Comparison of ENCODE assay signal across 9 mouse cellular contexts in the genomic region with DNA sequence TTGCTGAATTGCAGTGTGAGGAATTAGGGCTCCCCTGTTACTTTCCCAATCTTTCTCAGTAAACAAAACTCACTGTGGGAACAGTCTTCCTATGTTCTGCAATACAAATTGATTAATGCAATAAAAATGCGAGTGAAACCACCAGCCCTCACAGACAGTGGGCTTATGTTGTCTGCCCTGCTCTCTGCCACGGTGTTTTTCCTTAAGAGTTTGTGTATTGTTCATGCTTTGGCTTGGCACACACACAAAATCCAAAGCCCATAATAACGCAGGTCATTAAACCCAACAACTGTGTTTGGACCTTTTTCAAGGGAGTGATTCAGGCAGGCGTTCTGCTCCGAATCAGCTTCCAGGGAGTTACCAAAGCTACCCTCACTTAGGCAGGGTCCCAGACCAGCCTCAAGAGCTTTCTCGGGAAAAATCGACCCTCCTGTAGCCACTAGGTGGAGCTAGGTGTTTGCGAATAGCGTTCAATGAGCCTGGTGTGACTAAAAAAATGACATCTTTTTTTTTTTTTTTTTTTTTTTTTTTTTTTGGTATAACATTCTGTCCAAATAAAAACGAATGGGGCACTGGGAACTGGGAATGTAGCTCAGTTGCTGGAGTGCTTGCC. TPM values are rescaled to one million over a fixed set of nuclear protein-coding genes. Genes with fewer than 3 reads are reported as not detected.
DNase-seq lines count a peak whose midpoint lies in the region; ATAC-seq and TF ChIP-seq lines count a peak whose summit lies in the region.
"Had no signal": no experiment of that assay in that cellular context is flagged by ENCODE, and none has a peak within 500 bp of the region (broad histone marks: within the 10 kb centered on the region; RNA-seq: fewer than 3 reads in every experiment).

No protein-coding gene starts in this region.

- no peak overlapping the region for H3K4me3 ChIP-seq in kidney, adult 2 months (ENCODE audit: insufficient read depth, low read depth, low read length)
- no peak overlapping the region; the same call in 1 of the 2 replicates for H3K4me3 ChIP-seq in limb, embryonic 12.5 days (replicated peaks)

- H3K27me3 ChIP-seq in kidney, adult 2 months (replicated peaks; ENCODE audit: control insufficient read depth, insufficient read depth, low read length), result no peaks in the 10 kb centered on the region
- peaks cover 12% of the 10 kb centered on the region; the same call in 1 of the 2 replicates for H3K27me3 ChIP-seq in limb, embryonic 12.5 days

- no peak overlapping the region for H3K27ac ChIP-seq in kidney, adult 2 months (ENCODE audit: insufficient read depth, low read depth, low read length)
- 0 out of 2 replicates have a peak overlapping the region, but pooled peaks have one; percentile 84 for H3K27ac ChIP-seq in limb, embryonic 12.5 days

- no peak overlapping the region for H3K9ac ChIP-seq in limb, embryonic 12.5 days (replicated peaks)

- no peaks in the 10 kb centered on the region for H3K9me3 ChIP-seq in limb, embryonic 12.5 days

- TF ChIP-seq POLR2A in kidney, adult 2 months (IDR thresholded peaks at IDR 0.05; ENCODE audit: low read depth, low read length), result no peak

- no peaks in the 10 kb centered on the region for H3K36me3 ChIP-seq in kidney, adult 2 months (ENCODE audit: control insufficient read depth, insufficient read depth, low read length)
- H3K36me3 ChIP-seq in limb, embryonic 12.5 days, result no peaks in the 10 kb centered on the region

- peak; percentile 70 for ATAC-seq in common myeloid progenitor, adult 5-6 weeks (replicated peaks; ENCODE audit: low read depth, poor library complexity, severe bottlenecking)
- ATAC-seq in limb, embryonic 12.5 days (ENCODE audit: insufficient number of reproducible peaks, insufficient read depth, low FRiP score, low TSS enrichment, low read depth), result peak; percentile 6; the same call in 1 of the 2 replicates

- DNase-seq in B cell, adult 2 months, result peak; percentile 60 to 64
- peak; percentile 30 for DNase-seq in T-cell, adult 2 months (ENCODE audit: low spot score)
- peak; percentile 52 for DNase-seq in gastrocnemius, postnatal 10 days
- DNase-seq in kidney, adult 2 months, result peak; percentile 70
- DNase-seq in natural killer cell, adult 2 months (ENCODE audit: low spot score in 2 of 2), result peak; percentile 25 to 32
- DNase-seq in testis, postnatal 10 days (ENCODE audit: low spot score), result peak; percentile 73

- H3K4me1 ChIP-seq in kidney, adult 2 months (ENCODE audit: control insufficient read depth, insufficient read depth, low read length), result peaks cover 5% of the 10 kb centered on the region; the same call in 1 of the 2 replicates
- H3K4me1 ChIP-seq in limb, embryonic 12.5 days (replicated peaks), result peaks cover 26% of the 10 kb centered on the region

- WGBS in kidney, adult 2 months, result 7% methylated on average over 10 of the region's 10 CpGs
- WGBS in limb, embryonic 12.5 days, result 10% methylated on average over 10 of the region's 10 CpGs

- TF ChIP-seq CTCF in kidney, adult 2 months (conservative IDR thresholded peaks at IDR 0.05; ENCODE audit: insufficient read depth, insufficient read length, low read depth, low read length), result peak; percentile 73

- H3K4me2 ChIP-seq in limb, embryonic 12.5 days, result peak overlapping the region; percentile 54

RNA-seq across cellular contexts. Expression of a gene that starts 36.1 kb away (rescaled TPM):
- total RNA-seq in common myeloid progenitor, adult 5-6 weeks (2017), result not detected in 2 replicates
- total RNA-seq in gastrocnemius, postnatal 10 days (2021), result under 1 TPM; 0.42 to 0.72 TPM
- 0.72 and 0.81 TPM in 2 replicates for polyA plus RNA-seq in kidney, adult 2 months (2012; rRNA removed)
- 0.36 and 0.41 TPM in 2 replicates for polyA plus RNA-seq in limb, embryonic 12.5 days (2016; fragmentation: Nextera tagmentation; extraction: Ambion mirVana)
- total RNA-seq: hematopoietic stem cell, adult 5-6 weeks had no signal

RNA-seq across cellular contexts. Expression of a gene that starts 46.5 kb away (rescaled TPM):
- total RNA-seq in common myeloid progenitor, adult 5-6 weeks (2017), result 8.1 and 8.8 TPM in 2 replicates
- total RNA-seq in gastrocnemius, postnatal 10 days (2021), result 10 to 100 TPM; 23.8 to 29.8 TPM
- 49.8 and 54.6 TPM in 2 replicates for polyA plus RNA-seq in kidney, adult 2 months (2012; rRNA removed)
- 112 TPM in 2 replicates for polyA plus RNA-seq in limb, embryonic 12.5 days (2016; fragmentation: Nextera tagmentation; extraction: Ambion mirVana)
